Mouse (Mus musculus) granulocyte monocyte progenitor cell, adult 5-6 weeks (primary cell): ENCODE results near the gene Snap25. TPM values are rescaled to one million over a fixed set of nuclear protein-coding genes. Genes with fewer than 3 reads are reported as not detected.

Experiments
- ATAC-seq: replicated peaks from 2 replicates; pipeline ENCODE4 v1.8.0; 2016; ENCODE audit warnings: mild to moderate bottlenecking, moderate TSS enrichment, inconsistent platforms; ENCODE audit not compliant: poor library complexity, severe bottlenecking
- total RNA-seq, 2 experiments: library from RNA; stranded (forward) in 1 of 2; stranded (reverse) in 1 of 2; fragments of 200-712, 200-1000 nt in 1 of 2; fragments of >200 nt in 1 of 2; fragmentation: Nextera tagmentation in 1 of 2; gene quantifications; 2 replicates each; pipeline ENCODE4 v1.2.3; 2014 to 2017

Snap25 gene
- total RNA-seq, 2 experiments from 2014 or later = not detected

DNA sequence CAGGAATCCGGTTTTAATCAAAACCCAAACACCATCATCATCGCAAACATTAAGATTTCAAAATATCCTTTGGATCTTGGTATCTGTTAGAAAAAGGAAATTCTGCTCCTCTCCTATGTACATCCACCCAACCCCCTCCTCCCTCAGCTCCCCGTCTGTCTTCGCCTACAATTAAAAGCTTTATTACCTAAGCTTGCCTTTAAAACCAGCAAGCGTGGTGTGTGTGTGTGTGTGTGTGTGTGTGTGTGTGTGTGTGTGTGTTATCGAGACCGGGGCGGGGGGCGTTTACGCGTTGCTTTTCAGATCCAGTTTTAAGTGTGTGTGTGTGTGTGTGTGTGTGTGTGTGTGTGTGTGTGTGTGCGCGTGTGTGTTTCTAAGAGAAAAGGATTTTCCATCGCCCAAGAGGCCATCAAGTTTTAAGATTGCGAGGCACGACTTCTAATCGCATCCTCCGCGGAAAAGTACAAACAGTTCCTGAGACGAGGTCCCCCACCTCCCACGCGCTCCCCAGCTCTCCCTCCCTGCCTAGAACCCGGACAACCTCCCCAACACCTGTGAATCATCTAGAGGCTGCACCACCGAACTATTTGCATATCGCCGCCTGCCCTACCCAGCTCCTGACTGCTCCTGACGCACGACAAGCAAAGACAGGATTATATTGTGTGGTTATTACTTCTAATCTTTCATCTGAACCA is 1.4 kb upstream of the Snap25 start:
- no peak for ATAC-seq

DNA sequence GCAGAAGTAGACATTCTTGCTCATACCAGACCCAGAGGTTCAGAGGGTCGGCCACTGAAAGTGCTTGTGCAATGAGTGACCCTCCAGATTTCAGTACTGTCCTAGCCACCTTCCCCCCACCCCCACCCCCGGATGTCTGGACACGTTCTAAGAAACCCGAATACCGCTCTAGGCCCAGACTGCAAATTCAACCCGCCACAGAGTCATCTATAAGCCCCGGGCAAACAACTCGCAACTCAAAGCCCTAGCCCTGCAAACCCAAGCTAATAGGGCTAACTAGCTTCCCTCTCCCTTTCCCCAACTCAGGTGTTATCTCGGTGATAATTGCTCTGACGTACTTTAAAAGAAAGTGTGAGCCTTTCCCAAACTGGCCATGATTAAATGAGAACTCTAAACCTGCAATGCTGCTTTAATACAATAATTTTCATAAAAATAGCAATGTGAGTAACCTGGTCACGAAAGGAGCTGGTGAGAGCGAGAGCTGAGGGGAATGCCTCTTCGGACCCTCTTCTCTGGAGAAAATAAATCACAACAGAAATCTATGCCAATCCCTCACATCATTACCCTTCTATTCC is 725 bp upstream of the Snap25 start:
- ATAC-seq = no peak

DNA sequence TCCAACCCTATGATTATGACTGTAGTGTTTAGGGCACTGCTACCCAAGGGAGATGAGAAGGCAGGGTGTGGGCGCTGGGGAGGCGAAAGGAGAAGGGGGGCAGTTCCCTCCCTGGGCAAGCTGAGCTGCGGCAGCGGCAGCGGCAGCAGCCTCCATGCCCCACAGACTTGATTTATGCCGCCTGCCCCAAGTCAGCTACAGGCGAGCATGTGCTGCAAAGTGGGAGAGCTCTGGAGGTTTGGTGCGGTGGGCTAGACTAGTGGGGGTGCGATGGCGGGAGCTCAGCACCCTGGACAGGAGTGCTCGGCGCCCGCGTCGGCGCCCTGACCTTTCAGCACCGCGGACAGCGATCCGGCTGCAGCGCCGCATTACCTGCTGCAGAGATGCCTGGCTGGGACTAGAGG is 757 bp downstream of the Snap25 start:
- peak; percentile 100 for ATAC-seq

DNA sequence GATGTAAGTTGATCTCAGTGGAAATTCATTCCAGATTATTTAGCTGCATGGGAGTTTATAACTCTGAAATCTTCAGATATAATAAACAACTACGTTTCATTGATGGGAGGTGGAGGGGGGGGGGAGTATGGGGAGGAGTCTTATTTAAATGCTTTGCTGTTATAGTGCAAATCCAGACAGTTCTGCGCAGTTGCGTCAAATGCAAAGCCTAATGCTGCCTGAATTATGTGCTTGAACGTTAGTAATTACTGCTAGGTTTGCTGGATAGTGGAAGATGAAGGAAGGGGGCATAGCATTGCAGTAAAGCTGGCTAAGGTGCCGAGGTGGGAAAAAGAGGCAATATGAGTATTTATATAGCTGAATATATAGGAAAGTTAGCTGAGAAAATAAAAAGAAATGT is 2.3 kb downstream of the Snap25 start:
- no peak for ATAC-seq

DNA sequence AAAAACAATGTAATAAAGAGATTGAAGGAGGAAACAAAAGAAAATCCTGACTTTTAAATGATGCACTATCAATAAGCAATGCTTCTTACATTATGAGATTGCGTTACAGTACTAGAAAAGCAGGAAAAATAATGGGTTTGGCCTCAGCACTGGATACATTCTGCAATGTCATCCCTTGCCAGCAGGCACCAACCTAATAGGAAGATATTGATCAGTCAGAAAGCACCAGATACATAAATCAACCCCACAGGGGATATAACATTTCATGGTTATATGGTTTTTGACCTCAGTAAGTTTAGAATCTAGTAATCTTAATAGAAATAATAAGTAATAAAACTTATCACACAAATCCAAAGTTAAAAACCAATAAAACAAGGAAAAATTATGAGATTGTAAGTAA is 3.1 kb downstream of the Snap25 start:
- no peak for ATAC-seq

DNA sequence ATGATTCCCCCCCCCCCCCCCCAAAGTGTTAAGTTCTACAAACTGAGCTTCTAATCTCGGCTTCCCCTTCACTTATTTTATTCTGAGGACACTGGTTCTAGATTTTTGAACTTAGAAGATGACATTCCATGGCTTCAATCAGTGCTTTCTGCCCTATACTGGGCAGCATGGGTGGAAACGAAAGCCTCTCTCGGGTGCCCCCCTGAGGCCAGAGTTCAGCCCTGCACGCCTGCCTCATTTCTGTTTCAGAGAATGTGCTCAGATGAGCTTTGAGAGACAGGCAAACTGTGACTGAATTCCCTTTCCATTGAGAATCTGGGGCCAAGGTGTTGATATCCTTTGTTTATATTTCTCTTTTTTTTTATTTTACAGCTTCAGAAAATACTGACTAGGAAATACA is 7.0 kb downstream of the Snap25 start:
- ATAC-seq = no peak; the same call in 1 of the 2 replicates

DNA sequence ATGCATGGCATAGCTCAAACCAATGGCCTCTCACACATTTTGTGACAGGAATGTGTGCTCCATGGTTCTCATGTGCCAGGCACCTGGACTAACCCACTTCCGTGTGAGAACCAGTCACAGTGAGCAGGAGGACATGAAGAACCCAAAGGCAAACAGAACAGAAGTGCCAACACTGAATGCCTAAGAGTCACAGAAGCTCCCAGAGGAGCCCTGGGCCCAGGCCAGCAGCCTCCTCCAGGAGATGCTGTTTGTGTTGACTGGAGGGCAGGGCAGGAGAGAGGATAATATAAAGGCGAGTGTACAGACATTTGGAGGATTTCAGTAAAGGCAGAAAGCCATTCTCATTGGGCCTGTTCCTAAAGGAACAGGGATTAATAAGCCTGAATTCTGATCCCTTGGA is 25.0 kb downstream of the Snap25 start:
- no peak for ATAC-seq

DNA sequence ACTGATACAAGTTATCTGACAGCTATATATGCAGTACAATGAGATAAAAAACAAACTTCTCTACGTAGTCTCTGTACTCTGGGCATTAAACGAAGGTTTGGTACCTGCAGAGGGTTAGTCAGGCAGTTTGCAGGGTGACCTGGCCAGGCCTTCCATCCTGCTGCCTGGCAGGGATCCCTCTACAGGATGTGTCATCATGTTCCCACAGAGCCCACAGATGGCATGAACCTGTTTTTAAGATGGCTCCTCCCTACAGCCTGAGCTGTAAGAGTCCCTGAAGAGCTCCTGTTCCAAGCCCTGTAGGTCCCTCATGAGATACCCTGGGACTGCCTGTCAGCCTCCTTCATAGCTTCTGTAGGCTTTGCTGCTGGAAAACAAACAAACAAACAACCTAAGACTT is 29.0 kb downstream of the Snap25 start:
- no peak for ATAC-seq

DNA sequence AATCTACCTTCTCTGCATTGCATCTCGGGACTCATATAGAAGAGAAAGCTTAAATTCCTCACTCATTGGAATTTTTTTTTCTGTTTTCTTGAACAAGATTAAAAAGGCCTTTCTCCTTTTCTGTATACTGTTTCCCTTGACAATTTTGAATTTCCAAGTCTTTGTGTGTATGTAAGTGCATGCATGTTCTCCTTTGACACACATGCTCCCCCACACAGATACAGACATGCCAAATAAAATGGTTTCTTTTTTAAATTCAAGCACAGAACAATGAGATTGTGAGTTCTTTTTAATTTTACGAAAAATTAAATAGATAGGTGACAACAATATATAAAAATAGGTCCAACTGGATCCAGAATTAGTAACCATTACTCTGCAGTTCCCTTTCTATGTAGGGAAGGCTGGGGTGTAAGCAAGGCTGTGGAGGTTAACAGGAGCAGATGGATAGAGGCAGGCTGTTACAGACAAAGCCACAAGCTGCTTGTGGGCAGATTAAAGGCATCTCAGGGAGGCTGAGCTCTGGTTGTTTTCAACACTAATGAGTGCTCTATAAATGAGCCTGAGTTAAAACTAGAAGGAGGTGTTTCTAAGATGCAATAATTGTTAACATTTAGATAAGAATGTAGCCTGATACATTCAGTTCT is 31.6 kb downstream of the Snap25 start:
- no peak for ATAC-seq

DNA sequence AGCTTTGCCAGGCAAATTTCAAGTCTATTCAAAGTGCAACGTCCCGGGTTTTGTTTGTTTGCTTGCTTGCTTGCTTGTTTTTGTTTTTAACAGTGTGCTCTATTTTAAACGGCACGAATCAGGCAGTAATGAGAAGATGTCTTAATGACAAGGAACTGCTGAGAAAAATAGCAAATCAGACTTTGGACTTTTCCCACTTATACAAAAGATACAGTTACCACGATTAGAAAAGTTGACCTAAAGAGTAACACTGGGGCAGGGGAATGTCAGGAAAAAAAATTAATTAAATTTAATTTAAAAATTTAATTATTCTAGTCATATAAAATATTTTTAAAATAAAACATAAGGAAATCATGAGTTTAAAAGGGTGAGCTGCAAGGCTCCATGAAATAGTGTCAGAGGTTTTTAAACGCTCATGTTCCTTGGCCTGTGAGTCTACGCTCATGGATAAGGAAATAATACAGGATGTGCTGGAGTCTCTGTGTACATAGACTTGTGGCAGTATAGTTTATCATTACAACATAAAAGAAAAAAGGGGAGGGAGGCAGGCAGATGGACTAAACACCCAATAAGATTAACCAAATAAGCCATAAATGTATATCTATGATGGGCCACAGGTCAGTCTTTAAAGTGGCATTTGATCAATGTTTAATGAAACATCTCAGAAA is 32.2 kb downstream of the Snap25 start:
- no peak for ATAC-seq

DNA sequence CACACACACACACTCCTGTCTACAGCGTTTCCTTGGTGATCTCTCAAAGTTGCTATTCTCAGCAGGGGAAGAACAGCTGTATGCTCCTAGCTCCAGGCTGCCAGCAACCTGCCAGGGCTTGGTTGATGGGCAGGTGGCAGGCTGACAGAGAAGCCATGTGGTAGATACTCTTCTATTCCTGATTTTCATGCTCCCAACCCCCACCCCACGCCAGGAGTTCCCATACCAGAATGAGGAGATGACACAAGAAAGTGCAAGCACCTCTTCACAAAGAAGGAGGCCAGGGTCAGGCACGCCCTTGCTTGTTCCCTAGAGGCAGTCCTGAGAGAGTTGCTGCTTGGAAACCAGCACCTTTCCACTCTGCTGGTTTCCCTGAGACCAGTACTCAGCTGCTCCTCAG is 40.4 kb downstream of the Snap25 start:
- ATAC-seq = no peak

DNA sequence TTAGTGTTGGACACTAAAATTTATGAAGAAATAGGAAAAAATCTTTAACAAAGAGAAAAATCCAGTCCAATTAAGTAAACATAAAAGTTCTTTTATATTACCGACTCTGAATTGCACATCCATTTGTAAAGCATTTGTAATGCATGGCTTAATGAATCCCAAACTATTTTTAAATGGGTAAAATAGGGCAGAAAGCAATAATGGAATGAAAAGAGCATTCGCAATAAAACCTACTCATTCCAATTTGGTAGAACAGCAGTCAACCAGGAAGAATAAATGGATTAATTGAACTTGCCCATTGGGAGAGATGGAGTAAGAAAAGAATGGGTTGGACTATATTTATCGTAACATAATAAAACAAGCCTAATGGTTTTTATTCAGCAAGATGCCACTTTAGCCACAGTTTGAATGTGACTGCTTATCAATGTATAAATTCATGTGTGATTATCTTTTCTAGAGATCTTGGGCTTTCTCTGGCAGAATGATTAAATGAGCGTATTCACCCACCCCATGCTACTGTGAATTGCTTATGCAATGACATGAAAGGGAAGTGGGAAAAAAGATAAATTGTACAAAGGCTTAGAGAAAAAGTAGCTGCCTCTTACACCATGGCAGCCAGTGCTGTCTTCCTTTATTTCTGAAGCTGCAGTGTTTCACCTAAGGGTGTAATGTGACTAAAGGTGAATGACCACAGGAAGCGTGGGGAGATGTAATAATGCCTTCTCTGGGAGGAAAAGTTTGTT is 45.7 kb downstream of the Snap25 start:
- no peak for ATAC-seq

DNA sequence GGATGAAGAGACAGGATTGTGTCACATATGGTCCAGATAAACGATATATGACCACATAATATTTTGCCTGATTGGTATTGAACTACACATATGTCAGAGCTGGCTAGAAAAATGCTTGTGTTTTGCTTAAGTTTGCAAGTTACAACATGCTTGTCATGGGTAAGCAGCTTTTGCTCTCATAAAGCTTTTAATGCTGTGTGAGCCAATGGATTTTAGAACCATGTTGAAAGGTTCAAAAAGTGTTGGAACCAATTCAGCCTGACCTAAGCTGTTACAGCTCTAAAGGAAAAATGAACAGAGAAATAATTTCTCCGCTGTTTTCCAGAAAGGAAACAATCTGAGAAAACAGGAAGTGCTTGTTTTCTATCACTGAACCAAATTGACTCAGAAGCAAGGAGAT is 64.9 kb downstream of the Snap25 start:
- ATAC-seq = no peak

DNA sequence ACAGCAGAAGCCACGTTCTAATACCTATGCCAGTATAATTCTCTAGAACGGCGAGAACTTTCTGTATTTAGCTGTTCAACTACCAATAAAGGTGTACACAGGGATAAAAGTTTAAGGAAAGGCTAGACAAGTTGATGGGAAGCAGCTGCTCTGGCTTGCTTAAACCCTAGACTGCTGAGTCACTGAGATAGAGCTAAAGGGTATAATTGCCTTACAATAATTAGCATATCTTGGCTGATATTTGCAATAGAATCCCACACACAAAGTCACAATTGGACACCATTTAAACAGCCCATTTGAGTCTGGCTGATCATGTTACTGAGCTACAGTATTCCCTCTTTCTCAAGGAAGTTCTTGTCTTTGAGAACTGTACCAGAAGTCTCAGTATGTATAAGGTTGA is 65.4 kb downstream of the Snap25 start:
- ATAC-seq = no peak

DNA sequence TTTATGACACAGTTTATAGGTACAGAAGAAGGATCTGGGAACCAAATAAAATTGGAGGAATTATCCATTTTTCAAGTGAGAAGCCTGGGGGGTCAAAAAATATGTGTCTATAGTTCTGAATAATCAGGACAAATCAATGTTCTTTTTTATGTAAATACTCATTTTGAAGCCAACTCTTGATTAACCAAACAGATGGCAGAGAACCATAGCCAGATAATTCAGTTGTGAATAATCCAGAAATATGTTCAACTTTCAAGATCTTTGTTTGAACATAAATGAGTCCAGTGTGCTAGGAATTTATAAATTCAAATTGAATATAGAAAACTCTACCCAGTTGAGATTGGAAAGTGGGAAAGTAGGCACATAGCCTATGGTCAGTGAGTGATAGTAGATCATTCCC is 67.0 kb downstream of the Snap25 start:
- ATAC-seq = no peak

DNA sequence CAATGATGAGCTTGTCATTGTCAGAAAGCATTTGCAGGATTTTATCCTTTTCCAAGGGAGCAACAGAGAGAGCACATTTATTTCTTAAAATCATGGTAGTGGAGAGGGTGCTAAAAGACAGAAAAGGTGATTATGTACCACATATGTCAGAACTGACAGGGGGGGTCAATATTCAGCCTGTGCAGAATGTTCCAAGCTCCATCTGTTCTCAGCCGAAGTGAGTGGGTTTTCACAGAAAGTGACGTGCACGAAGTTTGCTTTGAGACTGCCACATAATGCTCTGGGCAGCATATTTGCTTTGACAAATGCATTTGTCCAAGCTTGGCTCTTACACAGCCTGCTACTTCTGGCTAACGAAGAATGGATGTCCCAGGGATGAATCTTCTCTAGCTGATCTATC is 71.1 kb downstream of the Snap25 start:
- no peak for ATAC-seq

DNA sequence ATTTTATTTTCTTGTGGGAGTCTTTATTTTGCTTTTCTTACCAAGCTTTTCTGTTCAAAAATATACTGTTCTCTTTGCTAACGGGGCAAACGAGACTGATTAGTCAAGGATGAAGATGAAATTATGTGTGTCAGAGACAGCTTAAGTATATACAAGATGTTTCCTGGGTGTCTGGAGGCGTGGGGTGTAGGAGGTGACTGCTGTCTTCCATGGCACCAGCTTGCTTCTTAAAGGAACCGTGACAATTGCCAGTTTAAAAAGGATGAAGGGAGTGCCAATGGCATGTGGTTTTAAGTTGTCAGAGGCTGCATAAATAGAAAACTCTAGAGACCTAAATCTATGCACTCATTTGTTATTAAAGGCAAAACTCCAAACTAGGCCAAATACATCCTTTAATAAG is 75.1 kb downstream of the Snap25 start:
- ATAC-seq = no peak

DNA sequence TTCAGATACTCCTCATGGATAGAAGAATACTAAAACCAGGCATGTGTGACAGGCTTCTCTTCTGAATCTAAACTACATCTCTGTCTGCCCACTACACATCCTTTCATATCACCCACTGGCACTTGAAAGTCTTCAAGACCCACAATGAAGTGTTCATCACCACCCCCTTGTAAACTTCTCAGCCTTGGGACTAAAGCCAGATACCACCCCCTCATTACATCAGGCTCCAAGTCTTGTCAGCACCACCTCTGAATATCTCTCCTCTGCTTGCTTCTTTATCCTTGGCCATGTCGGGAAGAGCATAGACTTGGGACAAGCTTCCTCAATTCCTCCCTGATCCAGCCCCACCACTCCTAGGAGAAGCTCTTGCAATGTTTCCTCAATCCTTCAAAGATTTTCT is 83.3 kb downstream of the Snap25 start:
- no peak for ATAC-seq

DNA sequence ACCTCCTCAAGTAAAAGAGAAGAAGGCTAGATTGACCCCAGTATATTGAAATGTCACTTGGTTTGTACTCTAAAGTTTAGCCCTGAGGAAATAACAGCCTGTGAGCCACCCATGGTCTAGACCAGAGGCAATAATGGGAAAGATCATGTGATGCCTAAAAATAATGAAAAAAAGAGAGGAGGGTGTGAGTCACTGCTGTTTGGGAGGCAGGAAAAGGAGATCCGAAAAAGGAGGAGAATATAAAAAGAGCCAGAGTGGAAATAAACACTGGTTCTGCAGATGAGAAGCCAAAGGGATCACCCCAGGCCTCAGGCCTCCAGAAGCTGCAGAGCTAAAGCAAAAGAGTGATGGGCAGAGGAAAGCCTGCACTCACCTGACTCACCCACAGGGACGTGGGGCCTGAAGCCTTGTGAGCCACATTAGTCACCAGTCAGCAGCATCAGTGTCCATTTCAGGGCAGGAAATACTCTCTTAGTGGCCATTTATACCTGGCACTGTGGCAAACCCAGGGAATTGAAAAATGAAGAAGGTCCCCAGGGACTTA is 85.7 kb downstream of the Snap25 start:
- ATAC-seq = no peak

DNA sequence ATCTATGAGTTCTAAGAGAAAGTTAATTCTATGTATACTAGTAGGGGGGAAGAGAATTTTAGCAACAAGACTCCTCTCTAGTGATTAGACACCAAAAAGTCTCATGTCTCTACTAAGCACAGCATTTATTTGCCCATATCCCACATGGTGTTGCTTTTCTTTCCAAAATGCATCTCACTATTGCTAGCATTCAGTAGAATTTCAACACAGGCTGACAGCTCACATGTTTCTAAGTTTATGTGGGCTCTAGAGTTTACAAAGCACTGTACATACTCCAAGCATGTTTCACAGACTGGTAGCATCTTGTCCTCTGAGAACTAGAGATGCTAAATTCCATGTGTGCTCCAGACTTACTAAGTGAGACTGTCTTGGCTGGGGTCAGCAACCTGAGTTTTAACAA is 87.8 kb downstream of the Snap25 start:
- ATAC-seq = no peak

DNA sequence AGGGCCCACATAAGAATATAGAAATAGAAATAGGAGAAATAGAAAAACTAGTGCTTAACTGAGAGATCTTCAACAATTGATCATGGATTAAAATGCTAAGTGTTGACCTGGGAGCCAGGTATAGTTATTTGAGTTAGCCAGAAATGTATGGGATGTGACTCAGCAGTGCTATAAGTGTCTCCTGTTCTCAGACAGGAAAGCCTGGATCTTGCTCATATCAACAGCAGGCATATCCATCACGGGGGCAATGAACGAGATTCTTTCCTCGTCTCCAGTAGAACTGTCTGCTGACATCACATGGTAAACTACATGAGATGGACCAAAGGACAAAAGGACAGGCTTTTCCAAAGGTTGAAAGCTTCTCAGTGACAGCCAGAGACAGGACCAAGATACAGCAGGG is 88.8 kb downstream of the Snap25 start:
- no peak for ATAC-seq
